Mouse (Mus musculus): Measurements from ENCODE around the gene Lgals2. TPM values are rescaled to one million over a fixed set of nuclear protein-coding genes. Genes with fewer than 3 reads are reported as not detected.

Lgals2 gene
- total and polyA plus RNA-seq, 3 experiments: 0.52 to 1.8 (median 0.74) TPM

- no peak for DNase-seq
Observed at GRCm38 (mm10) chr15:78815314-78816073, 39.8 kb downstream of the Lgals2 start.

DNA sequence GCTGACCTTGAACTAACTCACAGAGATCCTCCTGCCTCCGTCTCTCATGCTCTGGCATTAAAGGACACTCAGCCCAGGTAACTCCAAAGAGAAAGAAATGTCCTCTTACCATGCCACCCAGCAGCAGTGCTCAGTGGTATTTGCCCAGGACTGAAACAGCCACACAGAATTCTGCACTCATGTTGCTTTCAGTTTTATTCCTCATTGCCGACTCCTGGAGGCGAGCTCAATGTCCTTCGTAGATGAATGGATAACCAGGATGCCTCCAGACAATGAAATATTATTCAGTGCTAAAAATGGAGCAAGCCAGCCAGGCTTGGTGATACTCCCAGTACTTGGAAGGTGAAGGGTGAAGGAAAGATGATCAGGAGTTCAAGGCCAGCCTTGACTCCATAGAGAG, 41.7 kb downstream of the Lgals2 start:
- DNase-seq: no peak

GRCm38 (mm10) chr15:78810146-78810545, 45.2 kb downstream of the Lgals2 start:
- DNase-seq: no peak

- DNase-seq: no peak
Observed at GRCm38 (mm10) chr15:78809739-78810138, 45.6 kb downstream of the Lgals2 start.

GRCm38 (mm10) chr15:78808980-78809379, 46.3 kb downstream of the Lgals2 start:
- DNase-seq: no peak

- DNase-seq: peak; percentile 67
Observed at GRCm38 (mm10) chr15:78807141-78807540, 48.2 kb downstream of the Lgals2 start.

GRCm38 (mm10) chr15:78806614-78807013, 48.7 kb downstream of the Lgals2 start:
- DNase-seq: no peak

- DNase-seq: no peak
Observed at GRCm38 (mm10) chr15:78805351-78805750, 50.0 kb downstream of the Lgals2 start.

GRCm38 (mm10) chr15:78804326-78804725, 51.0 kb downstream of the Lgals2 start:
- DNase-seq: no peak

GRCm38 (mm10) chr15:78803499-78803900, 51.8 kb downstream of the Lgals2 start:
- peak; percentile 76 for DNase-seq

DNA sequence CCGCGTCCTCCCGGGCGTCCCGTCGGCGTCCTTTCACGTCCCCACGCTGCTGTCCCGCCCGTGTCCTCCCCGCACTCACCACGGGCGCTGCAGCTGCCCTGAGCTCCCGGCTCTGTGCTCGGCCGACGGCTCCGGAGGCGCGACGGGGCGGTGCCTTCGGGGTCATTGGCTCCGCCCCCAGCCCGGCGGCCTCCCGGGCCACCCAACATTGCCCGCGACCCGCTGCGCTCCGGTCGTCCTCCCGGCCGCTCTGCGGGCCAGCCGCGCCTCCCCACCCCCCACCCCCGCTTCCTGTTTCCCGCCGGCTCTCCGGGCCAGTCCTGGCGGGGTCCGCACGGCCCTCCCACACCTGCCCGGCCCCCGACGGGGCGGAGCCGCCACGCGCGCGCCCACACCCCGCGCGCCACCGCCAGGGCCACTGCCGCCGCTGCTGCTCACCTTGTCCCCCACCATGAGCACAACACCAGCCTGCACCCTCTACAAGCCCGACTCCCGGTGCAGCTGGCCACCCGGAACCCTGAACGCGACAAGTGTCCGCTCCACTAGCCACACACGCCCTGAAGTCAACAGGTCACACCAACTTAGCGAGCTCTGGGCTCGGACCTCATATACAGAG, 52.4 kb downstream of the Lgals2 start, which contains the start of gene Card10:
TSS of gene Card10 (minus strand) at position 267 of the 616 bp plus-strand sequence.
- peak; percentile 79 for DNase-seq

- peak; percentile 46 for DNase-seq
Observed at GRCm38 (mm10) chr15:78801971-78802741, 53.2 kb downstream of the Lgals2 start.

DNA sequence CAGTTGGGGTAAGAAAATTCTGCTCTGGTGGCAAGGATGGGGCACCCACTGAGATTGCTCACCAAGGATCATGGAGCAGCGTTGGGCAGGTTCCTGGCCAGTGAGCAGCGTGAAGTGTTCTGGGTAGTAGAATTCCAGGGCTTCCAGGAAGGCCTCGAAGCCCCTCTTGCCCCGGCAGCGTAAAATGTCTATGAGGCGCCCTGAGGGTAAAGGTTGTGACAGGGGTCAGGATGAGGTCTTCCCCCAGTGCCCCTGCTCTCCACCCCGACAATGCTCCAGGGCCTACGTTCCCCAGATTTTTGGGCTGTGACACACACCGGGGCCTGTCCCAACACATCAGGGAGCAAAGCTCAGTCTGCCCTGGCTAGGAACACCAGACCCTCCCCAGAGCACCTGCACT, 53.8 kb downstream of the Lgals2 start:
- no peak for DNase-seq

Small RNAs within 50 kb of the gene (microRNA-seq; reads per million reads assigned to microRNA genes)
- gene Mir6955: 0 reads per million in 2 experiments

Other genes starting within 250 kb of the Lgals2 start
- 1 to 10 TPM; 3.2 to 3.6 TPM for gene Elfn2, start 136.8 kb downstream of the Lgals2 start, total RNA-seq (2021)
- 1.7 and 2.3 TPM in 2 replicates for gene Elfn2, start 136.8 kb downstream of the Lgals2 start, polyA plus RNA-seq (2012; rRNA removed)
- 10 to 100 TPM in 1 of 2 experiments, 1 to 10 TPM in 1; 8.7 to 18.1 TPM for gene Mfng, start 82.1 kb downstream of the Lgals2 start, total RNA-seq (2021)
- gene Mfng, start 82.1 kb downstream of the Lgals2 start, polyA plus RNA-seq (2012; rRNA removed): 46.7 and 61.0 TPM in 2 replicates
- 10 to 100 TPM in 1 of 2 experiments, 1 to 10 TPM in 1; 4.9 to 10.9 TPM for gene Card10, start 52.5 kb downstream of the Lgals2 start, total RNA-seq (2021)
- 18.1 and 26.5 TPM in 2 replicates for gene Card10, start 52.5 kb downstream of the Lgals2 start, polyA plus RNA-seq (2012; rRNA removed)
- 10 to 100 TPM; 36.9 to 57.2 TPM for gene Cdc42ep1, start 12.9 kb downstream of the Lgals2 start, total RNA-seq (2021)
- 100 and 122 TPM in 2 replicates for gene Cdc42ep1, start 12.9 kb downstream of the Lgals2 start, polyA plus RNA-seq (2012; rRNA removed)
- gene Gga1, start 21.7 kb upstream of the Lgals2 start, total RNA-seq (2021): 10 to 100 TPM; 51.9 to 56.2 TPM
- 138 and 147 TPM in 2 replicates for gene Gga1, start 21.7 kb upstream of the Lgals2 start, polyA plus RNA-seq (2012; rRNA removed)
- gene Gm49510, start 44.1 kb upstream of the Lgals2 start, total RNA-seq (2021): not detected
- not detected in 2 replicates for gene Gm49510, start 44.1 kb upstream of the Lgals2 start, polyA plus RNA-seq (2012; rRNA removed)
- gene Sh3bp1, start 44.2 kb upstream of the Lgals2 start, total RNA-seq (2021): 10 to 100 TPM in 1 of 2 experiments, 1 to 10 TPM in 1; 4.6 to 11.0 TPM
- 54.1 and 60.0 TPM in 2 replicates for gene Sh3bp1, start 44.2 kb upstream of the Lgals2 start, polyA plus RNA-seq (2012; rRNA removed)
- gene Pdxp, start 58.4 kb upstream of the Lgals2 start, total RNA-seq (2021): 1 to 10 TPM; 2.4 to 5.7 TPM
- 18.8 and 30.1 TPM in 2 replicates for gene Pdxp, start 58.4 kb upstream of the Lgals2 start, polyA plus RNA-seq (2012; rRNA removed)
- 100 to 1,000 TPM; 386 to 613 TPM for gene Lgals1, start 71.2 kb upstream of the Lgals2 start, total RNA-seq (2021)
- 341 and 382 TPM in 2 replicates for gene Lgals1, start 71.2 kb upstream of the Lgals2 start, polyA plus RNA-seq (2012; rRNA removed)
- gene Nol12, start 79.4 kb upstream of the Lgals2 start, total RNA-seq (2021): 10 to 100 TPM; 42.0 to 57.2 TPM
- gene Nol12, start 79.4 kb upstream of the Lgals2 start, polyA plus RNA-seq (2012; rRNA removed): 21.3 and 22.5 TPM in 2 replicates
- 100 to 1,000 TPM in 1 of 2 experiments, 10 to 100 TPM in 1; 93.7 to 129 TPM for gene Triobp, start 92.2 kb upstream of the Lgals2 start, total RNA-seq (2021)
- 101 and 134 TPM in 2 replicates for gene Triobp, start 92.2 kb upstream of the Lgals2 start, polyA plus RNA-seq (2012; rRNA removed)
- 100 to 1,000 TPM in 1 of 2 experiments, 10 to 100 TPM in 1; 94.6 to 204 TPM for gene H1f0, start 172.9 kb upstream of the Lgals2 start, total RNA-seq (2021)
- 109 and 135 TPM in 2 replicates for gene H1f0, start 172.9 kb upstream of the Lgals2 start, polyA plus RNA-seq (2012; rRNA removed)
- gene Galr3, start 186.4 kb upstream of the Lgals2 start, total RNA-seq (2021): under 1 TPM in 1 of 2 experiments, not detected in 1; 0.28 TPM
- gene Galr3, start 186.4 kb upstream of the Lgals2 start, polyA plus RNA-seq (2012; rRNA removed): 1.4 and 4.2 TPM in 2 replicates
- 10 to 100 TPM; 20.1 to 27.2 TPM for gene Ankrd54, start 207.4 kb upstream of the Lgals2 start, total RNA-seq (2021)
- gene Ankrd54, start 207.4 kb upstream of the Lgals2 start, polyA plus RNA-seq (2012; rRNA removed): 91.9 and 101 TPM in 2 replicates
- 100 to 1,000 TPM; 136 to 160 TPM for gene Eif3l, start 219.7 kb upstream of the Lgals2 start, total RNA-seq (2021)
- gene Eif3l, start 219.7 kb upstream of the Lgals2 start, polyA plus RNA-seq (2012; rRNA removed): 94.1 and 119 TPM in 2 replicates

Data from adrenal gland, adult 2 months (tissue).